Mouse (Mus musculus): ENCODE measurements around the gene Psen1.
A peak's percentile ranks its signal among the peaks of the same experiment; 100 is the strongest.

Psen1 gene

GRCm38 (mm10) chr12:83770418-83771256, 82.7 kb downstream of the Psen1 start:
- no peak for ATAC-seq (ENCODE audit: insufficient number of reproducible peaks, low FRiP score, low TSS enrichment)

- no peak for ATAC-seq (ENCODE audit: insufficient number of reproducible peaks, low FRiP score, low TSS enrichment)
These were observed 87.7 kb downstream of the Psen1 start for GRCm38 (mm10) chr12:83775621-83776020.

GRCm38 (mm10) chr12:83776766-83777165, 88.8 kb downstream of the Psen1 start:
- ATAC-seq (ENCODE audit: insufficient number of reproducible peaks, low FRiP score, low TSS enrichment) = no peak

- ATAC-seq (ENCODE audit: insufficient number of reproducible peaks, low FRiP score, low TSS enrichment) = no peak
These were observed 92.2 kb downstream of the Psen1 start for GRCm38 (mm10) chr12:83780181-83780580.

- no peak for ATAC-seq (ENCODE audit: insufficient number of reproducible peaks, low FRiP score, low TSS enrichment)
These were observed 93.3 kb downstream of the Psen1 start for GRCm38 (mm10) chr12:83781204-83781603.

- ATAC-seq (ENCODE audit: insufficient number of reproducible peaks, low FRiP score, low TSS enrichment) = 0 out of 2 replicates have a peak, but pooled peaks have one; percentile 20
These were observed 93.8 kb downstream of the Psen1 start for GRCm38 (mm10) chr12:83781640-83782278.

- no peak for ATAC-seq (ENCODE audit: insufficient number of reproducible peaks, low FRiP score, low TSS enrichment)
These were observed 94.7 kb downstream of the Psen1 start for GRCm38 (mm10) chr12:83782669-83783068.

All from cerebellum, adult (tissue).